Mouse (Mus musculus): Measurements from ENCODE around the gene Prox1. TPM values are rescaled to one million over a fixed set of nuclear protein-coding genes. Genes with fewer than 3 reads are reported as not detected.

The Prox1 gene
- 100 to 1,000 TPM; 104 to 105 TPM for total RNA-seq (2021)
- long read RNA-seq, experiment 1, full-length matches to known transcripts, result 5 of 12 reads
- long read RNA-seq, experiment 1, partial matches to known transcripts, result 0 of 12 reads
- long read RNA-seq, experiment 1, other reads (novel, unspliced or antisense), result 7 of 12 reads
- long read RNA-seq, experiment 2, full-length matches to known transcripts, result 3 of 8 reads
- long read RNA-seq, experiment 2, partial matches to known transcripts, result 1 of 8 reads
- long read RNA-seq, experiment 2, other reads (novel, unspliced or antisense), result 4 of 8 reads

DNA sequence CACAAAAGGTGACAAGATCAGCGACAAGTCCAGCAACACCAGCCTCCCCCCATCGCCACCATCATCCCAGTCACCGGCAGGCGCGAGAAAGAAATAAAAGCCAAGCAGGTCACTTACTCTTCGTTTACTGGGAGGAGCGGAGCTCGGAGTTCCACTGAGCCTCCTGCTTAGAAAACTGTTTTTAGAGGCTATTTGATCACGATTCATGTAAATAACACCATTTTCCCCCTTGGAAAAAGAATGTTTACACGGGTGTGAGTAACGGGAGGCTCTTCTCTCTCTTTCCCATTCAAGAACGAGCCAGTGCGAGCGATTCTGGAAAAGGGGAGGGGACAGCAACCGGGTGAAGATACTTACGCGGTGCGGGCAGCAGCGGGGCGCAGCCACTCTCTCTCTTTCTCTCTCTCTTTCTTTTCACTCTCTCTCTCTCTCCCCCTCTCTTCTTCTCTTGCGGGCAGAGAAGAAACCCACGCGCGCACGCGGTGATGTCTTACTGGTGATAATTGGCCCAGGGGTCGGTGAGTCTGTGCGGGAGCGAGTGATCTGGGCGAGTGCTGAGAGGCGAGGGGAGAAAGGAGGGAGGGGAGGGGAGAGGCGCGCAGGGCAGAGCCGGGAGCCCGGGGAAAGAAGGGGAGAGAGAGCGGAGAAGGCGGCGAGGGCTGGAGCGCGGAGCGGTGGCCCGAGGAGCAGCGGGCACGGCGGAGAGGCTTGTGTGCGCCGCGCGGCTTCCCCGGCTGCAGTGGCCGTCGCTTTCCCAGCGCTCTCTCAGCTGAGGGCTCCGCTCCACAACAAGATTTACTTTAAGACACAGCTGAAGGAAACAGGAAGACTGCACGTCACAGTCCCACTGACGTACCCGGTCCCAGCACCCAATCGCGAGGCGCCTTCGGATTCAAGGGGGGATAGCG, at the start of gene Prox1:
Gene Prox1, minus strand, starts transcription at position 804 of the 908 bp plus-strand sequence.
- DNase-seq (ENCODE audit: low spot score in 2 of 2), result peak; percentile 76 to 81

DNA sequence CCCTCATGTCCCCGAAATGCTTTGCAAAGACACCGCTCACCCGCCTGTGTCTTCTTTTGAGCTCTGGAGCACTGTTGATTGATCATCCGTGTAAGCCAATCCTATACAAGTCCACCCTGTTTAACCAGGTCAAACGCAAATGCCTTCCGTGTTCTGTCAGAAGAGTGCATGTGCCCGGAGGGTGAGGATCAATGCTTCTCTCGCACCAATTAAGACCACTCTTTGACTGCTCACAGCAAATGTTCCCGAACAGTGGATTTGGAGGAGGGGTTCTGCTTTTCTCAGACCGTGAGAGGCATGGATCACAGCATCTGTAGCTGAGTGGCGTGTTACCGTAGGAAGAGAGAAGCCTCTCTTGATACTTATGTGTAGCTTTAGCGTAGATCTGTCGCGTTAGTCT, 46.1 kb upstream of the Prox1 start:
- no peak for DNase-seq (ENCODE audit: low spot score in 2 of 2)

DNA sequence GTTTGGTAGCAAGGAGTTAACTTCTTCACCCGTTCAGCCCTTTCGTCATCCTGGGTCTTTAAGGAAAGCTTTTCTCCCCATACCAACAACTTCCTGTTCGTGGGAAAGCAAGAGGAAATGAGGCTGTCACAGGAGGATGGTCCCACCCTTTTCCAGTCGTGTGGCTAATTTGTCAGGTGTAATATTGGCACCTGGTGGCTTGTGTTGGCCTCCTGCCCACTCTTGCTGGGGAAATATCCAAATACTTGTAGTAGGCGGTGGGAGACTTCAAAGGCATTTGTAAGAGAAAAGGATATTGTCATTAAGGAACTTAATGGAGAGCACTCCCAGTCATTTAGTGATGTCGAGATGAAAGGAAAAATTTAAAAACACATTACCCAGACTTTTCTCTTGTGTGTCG, 44.1 kb upstream of the Prox1 start:
- DNase-seq (ENCODE audit: low spot score in 2 of 2), result no peak

- DNase-seq (ENCODE audit: low spot score in 2 of 2), result peak; percentile 33 to 71
Observed at GRCm38 (mm10) chr1:190213175-190213574, 42.7 kb upstream of the Prox1 start.

GRCm38 (mm10) chr1:190207246-190207645, 36.7 kb upstream of the Prox1 start:
- DNase-seq (ENCODE audit: low spot score in 2 of 2), result no peak

DNA sequence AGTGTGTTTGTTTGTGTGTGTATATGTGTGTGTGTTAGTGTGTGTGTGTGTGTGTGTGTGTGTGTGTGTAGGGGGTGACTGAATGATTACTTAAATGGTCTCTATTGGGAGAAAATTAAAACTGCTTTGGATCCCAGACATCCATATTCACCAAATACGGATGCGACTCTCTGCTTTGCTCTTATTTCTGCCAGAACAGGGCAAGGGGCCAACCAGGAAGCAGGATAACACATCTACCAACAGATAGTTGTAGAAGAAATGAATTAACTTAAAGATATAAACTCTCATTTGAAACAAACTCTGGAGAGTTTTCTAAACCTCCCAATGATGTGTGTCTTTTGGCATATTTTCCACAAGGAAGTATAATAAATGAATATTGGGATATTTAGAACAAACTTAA, 35.2 kb upstream of the Prox1 start:
- DNase-seq (ENCODE audit: low spot score in 2 of 2), result no peak

GRCm38 (mm10) chr1:190204378-190205070, 34.0 kb upstream of the Prox1 start:
- DNase-seq (ENCODE audit: low spot score in 2 of 2), result no peak

GRCm38 (mm10) chr1:190201696-190202095, 31.2 kb upstream of the Prox1 start:
- no peak for DNase-seq (ENCODE audit: low spot score in 2 of 2)

GRCm38 (mm10) chr1:190200996-190201395, 30.5 kb upstream of the Prox1 start:
- no peak for DNase-seq (ENCODE audit: low spot score in 2 of 2)

- no peak for DNase-seq (ENCODE audit: low spot score in 2 of 2)
Observed at GRCm38 (mm10) chr1:190198247-190198646, 27.7 kb upstream of the Prox1 start.

DNA sequence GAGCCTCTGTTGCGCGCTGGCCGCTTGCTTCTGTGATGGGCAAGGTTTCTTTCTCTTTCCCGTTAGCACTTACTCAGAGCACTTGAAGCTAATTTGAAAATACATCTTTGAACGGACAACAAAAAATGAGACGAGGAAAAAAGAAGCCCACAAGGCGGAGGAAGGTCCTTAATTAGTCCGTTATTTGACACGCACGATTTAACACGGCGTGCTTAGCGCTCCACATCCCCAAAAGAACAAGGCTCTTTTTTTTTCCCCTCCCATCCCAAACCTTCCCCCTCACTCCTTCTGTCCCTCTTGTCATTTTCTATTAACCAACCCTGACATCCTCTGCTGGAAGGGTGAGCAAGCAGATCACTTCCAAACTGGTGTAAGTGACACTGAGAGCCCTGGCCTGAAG, 21.5 kb upstream of the Prox1 start:
- no peak for DNase-seq (ENCODE audit: low spot score in 2 of 2)

- no peak for DNase-seq (ENCODE audit: low spot score in 2 of 2)
Observed at GRCm38 (mm10) chr1:190190231-190190965, 19.9 kb upstream of the Prox1 start.

- no peak for DNase-seq (ENCODE audit: low spot score in 2 of 2)
Observed at GRCm38 (mm10) chr1:190189125-190189524, 18.6 kb upstream of the Prox1 start.

DNA sequence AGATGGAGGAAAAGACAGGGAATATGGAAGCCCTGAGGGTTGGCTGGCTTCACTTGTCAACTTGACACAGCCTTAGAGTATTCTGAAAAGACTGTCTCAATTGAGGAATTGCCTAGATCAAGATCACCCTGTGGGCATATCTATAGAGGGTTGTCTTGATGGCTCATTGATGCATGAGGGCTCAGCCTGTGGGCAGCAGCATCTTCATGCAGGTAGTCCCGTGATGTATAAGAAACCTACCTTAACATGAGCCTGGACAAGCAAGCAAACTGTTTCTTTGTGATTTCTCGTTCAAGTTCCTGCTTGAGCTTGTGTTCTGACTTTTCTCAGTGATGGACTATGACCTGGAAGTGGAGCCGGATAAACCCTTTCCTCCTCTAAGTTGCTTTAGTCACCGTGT, 15.8 kb upstream of the Prox1 start:
- DNase-seq (ENCODE audit: low spot score in 2 of 2), result no peak

- no peak for DNase-seq (ENCODE audit: low spot score in 2 of 2)
Observed at GRCm38 (mm10) chr1:190185284-190185683, 14.8 kb upstream of the Prox1 start.

DNA sequence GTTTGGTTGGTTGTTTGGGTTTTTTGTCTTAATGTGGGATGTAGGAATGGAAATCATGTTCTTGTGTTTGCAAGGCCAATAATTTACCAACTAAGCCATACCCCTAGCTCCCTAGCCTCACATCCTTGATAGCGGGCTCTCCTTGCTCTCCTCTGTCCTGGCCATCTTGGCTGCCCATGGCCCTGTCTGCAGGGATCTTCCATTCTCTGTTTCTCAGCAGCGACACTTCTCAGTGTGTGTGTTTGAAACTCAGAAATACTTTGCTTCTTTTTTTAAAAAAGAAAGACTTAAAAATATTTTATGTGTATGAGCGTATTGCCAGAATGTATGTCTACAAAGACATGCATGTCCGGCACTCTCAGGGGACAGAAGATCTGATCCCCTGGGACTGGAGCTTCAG, 13.1 kb upstream of the Prox1 start:
- DNase-seq (ENCODE audit: low spot score in 2 of 2), result no peak

- no peak for DNase-seq (ENCODE audit: low spot score in 2 of 2)
Observed at GRCm38 (mm10) chr1:190181765-190182164, 11.3 kb upstream of the Prox1 start.

DNA sequence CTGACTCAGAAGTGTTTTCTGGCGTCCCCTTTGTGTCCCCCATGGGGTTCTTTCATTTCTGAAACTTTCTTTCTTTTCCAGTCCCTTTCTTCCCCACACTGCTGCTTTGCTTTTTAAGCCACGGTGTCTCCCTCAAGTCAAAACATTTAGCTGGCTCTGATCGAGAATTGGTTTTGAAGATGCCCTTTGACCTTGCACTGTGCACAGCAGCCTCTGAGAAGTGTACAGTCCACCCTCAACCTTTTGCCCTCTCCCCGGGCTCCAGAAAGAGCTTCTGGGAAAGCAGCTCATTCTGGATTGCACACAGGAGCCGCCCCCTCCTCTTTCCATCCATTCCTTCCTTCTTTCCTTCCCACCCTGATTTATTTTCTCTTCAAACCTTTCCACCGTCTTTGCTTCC, 10.3 kb upstream of the Prox1 start:
- DNase-seq (ENCODE audit: low spot score in 2 of 2), result no peak

- DNase-seq (ENCODE audit: low spot score in 2 of 2), result no peak
Observed at GRCm38 (mm10) chr1:190176961-190177360, 6.4 kb upstream of the Prox1 start.

GRCm38 (mm10) chr1:190174671-190175661, 4.5 kb upstream of the Prox1 start:
- DNase-seq (ENCODE audit: low spot score in 2 of 2), result no peak

All from layer of hippocampus, postnatal 14 days (tissue).